Mouse (Mus musculus) megakaryocyte, embryonic 14.5 days (primary cell): ENCODE measurements around the gene Sorcs2.

ENCODE experiments used
- FLI1 ChIP-seq: IDR thresholded peaks from 2 replicates; pipeline ENCODE4 v1.6.1; 2012; ENCODE audit warnings: low read length, inconsistent platforms, mixed read lengths
- GATA1 ChIP-seq: IDR thresholded peaks from 3 replicates; pipeline ENCODE4 v1.6.1; 2012; ENCODE audit warnings: mixed read lengths, low read length, inconsistent platforms, borderline replicate concordance

DNA sequence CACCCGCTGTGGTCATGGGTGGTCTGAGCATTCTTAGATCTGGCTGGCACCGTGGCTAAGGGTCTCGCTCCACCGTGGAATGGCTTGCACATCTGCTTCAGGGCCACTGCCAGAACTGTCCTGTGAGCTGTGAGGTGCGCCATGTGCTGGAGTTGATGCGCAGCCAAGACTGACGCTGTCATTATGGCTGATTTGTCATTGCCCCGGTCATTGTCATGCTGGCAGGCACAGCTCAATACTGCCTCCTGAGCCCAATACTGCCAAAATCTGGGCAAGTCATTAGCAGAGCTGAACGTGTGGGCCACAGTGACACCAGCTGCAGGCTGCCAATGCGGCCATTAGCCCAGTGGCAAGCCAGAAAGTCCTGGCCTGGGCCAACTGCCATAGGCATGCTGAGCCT lies 390.3 kb downstream of the Sorcs2 start:
- TF ChIP-seq GATA1 (no peak), FLI1 (no peak)
